Mouse (Mus musculus) adrenal gland, postnatal 14 days (tissue): Measurements from ENCODE around the gene Bach2. TPM values are rescaled to one million over a fixed set of nuclear protein-coding genes. Genes with fewer than 3 reads are reported as not detected.

Source experiments
- DNase-seq: peaks from one replicate; pipeline ENCODE4 v3.0.0; 2021; ENCODE audit warnings: mixed read lengths
- total RNA-seq: library from RNA; stranded (reverse); gene quantifications from 2 replicates; pipeline ENCODE4 v1.2.3, GENCODE M21; 2021

Gene Bach2
- total RNA-seq, 1 experiment from 2014 or later: 7.3 TPM

GRCm38 (mm10) chr4:32486654-32487398 is 248.2 kb downstream of the Bach2 start:
- DNase-seq: no peak

- DNase-seq: no peak
Measured at GRCm38 (mm10) chr4:32489186-32489585, 250.6 kb downstream of the Bach2 start.

GRCm38 (mm10) chr4:32491176-32491575 is 252.6 kb downstream of the Bach2 start:
- no peak for DNase-seq

GRCm38 (mm10) chr4:32492834-32493233 is 254.2 kb downstream of the Bach2 start:
- no peak for DNase-seq

- no peak for DNase-seq
Measured at GRCm38 (mm10) chr4:32501780-32502179, 263.2 kb downstream of the Bach2 start.

- no peak for DNase-seq
Measured at GRCm38 (mm10) chr4:32502181-32502580, 263.6 kb downstream of the Bach2 start.

- no peak for DNase-seq
Measured at GRCm38 (mm10) chr4:32504236-32504635, 265.6 kb downstream of the Bach2 start.

- no peak for DNase-seq
Measured at GRCm38 (mm10) chr4:32506306-32506808, 267.8 kb downstream of the Bach2 start.

- no peak for DNase-seq
Measured at GRCm38 (mm10) chr4:32507041-32507440, 268.4 kb downstream of the Bach2 start.

- DNase-seq: no peak
Measured at GRCm38 (mm10) chr4:32508572-32508971, 270.0 kb downstream of the Bach2 start.

- no peak for DNase-seq
Measured at GRCm38 (mm10) chr4:32508996-32509395, 270.4 kb downstream of the Bach2 start.

GRCm38 (mm10) chr4:32509832-32510612 is 271.4 kb downstream of the Bach2 start:
- no peak for DNase-seq

- no peak for DNase-seq
Measured at GRCm38 (mm10) chr4:32510940-32511339, 272.3 kb downstream of the Bach2 start.

- no peak for DNase-seq
Measured at GRCm38 (mm10) chr4:32516126-32516525, 277.5 kb downstream of the Bach2 start.

- no peak for DNase-seq
Measured at GRCm38 (mm10) chr4:32518842-32519578, 280.4 kb downstream of the Bach2 start.

- no peak for DNase-seq
Measured at GRCm38 (mm10) chr4:32520628-32521360, 282.2 kb downstream of the Bach2 start.

GRCm38 (mm10) chr4:32521361-32521740 is 282.7 kb downstream of the Bach2 start:
- DNase-seq: no peak

- DNase-seq: no peak
Measured at GRCm38 (mm10) chr4:32522013-32522412, 283.4 kb downstream of the Bach2 start.

GRCm38 (mm10) chr4:32524282-32524681 is 285.7 kb downstream of the Bach2 start:
- DNase-seq: no peak

- DNase-seq: no peak
Measured at GRCm38 (mm10) chr4:32525000-32525399, 286.4 kb downstream of the Bach2 start.

GRCm38 (mm10) chr4:32526228-32526836 is 287.7 kb downstream of the Bach2 start:
- no peak for DNase-seq
